Mouse (Mus musculus): ENCODE measurements around the gene Olfr988. TPM values are rescaled to one million over a fixed set of nuclear protein-coding genes. Genes with fewer than 3 reads are reported as not detected.

The Olfr988 gene
- polyA plus RNA-seq (2012; rRNA removed; ENCODE audit: low replicate concordance), result not detected in 2 replicates

GRCm38 (mm10) chr2:85363127-85363526 is at the start of gene Olfr988:
Gene Olfr988 (minus strand): TSS chr2:85363227.

GRCm38 (mm10) chr2:85409369-85409768 is 46.3 kb upstream of the Olfr988 start, which contains the start of gene Olfr992:
Gene Olfr992 (minus strand): TSS chr2:85409469.

GRCm38 (mm10) chr2:85339215-85339614 is 23.8 kb downstream of the Olfr988 start, which contains the start of gene Olfr987:
Gene Olfr987 (minus strand): TSS chr2:85339315.

Other genes with a start within 250 kb of the Olfr988 start
- gene Aplnr, start 227.0 kb downstream of the Olfr988 start, polyA plus RNA-seq (2012; rRNA removed; ENCODE audit: low replicate concordance), result 24.2 and 51.3 TPM in 2 replicates
- 0.68 and 0.70 TPM in 2 replicates for gene Lrrc55, start 166.0 kb downstream of the Olfr988 start, polyA plus RNA-seq (2012; rRNA removed; ENCODE audit: low replicate concordance)
- gene Olfr987, start 23.9 kb downstream of the Olfr988 start, polyA plus RNA-seq (2012; rRNA removed; ENCODE audit: low replicate concordance), result not detected in 2 replicates
- not detected in 2 replicates for gene Olfr992, start 46.2 kb upstream of the Olfr988 start, polyA plus RNA-seq (2012; rRNA removed; ENCODE audit: low replicate concordance)
- gene Olfr993, start 51.6 kb upstream of the Olfr988 start, polyA plus RNA-seq (2012; rRNA removed; ENCODE audit: low replicate concordance), result not detected in 2 replicates
- gene Olfr994, start 73.2 kb upstream of the Olfr988 start, polyA plus RNA-seq (2012; rRNA removed; ENCODE audit: low replicate concordance), result not detected in 2 replicates
- gene Olfr995, start 80.4 kb upstream of the Olfr988 start, polyA plus RNA-seq (2012; rRNA removed; ENCODE audit: low replicate concordance), result not detected in 2 replicates
- 0.43 TPM in 1 of 2 replicates, not detected in the other for gene 4833423E24Rik, start 155.8 kb upstream of the Olfr988 start, polyA plus RNA-seq (2012; rRNA removed; ENCODE audit: low replicate concordance)
- gene Olfr996, start 216.0 kb upstream of the Olfr988 start, polyA plus RNA-seq (2012; rRNA removed; ENCODE audit: low replicate concordance), result not detected in 2 replicates
- gene Olfr998, start 225.7 kb upstream of the Olfr988 start, polyA plus RNA-seq (2012; rRNA removed; ENCODE audit: low replicate concordance), result not detected in 2 replicates
- not detected in 2 replicates for gene Olfr1000, start 248.7 kb upstream of the Olfr988 start, polyA plus RNA-seq (2012; rRNA removed; ENCODE audit: low replicate concordance)